Mouse (Mus musculus) heart, postnatal 0 days (tissue): Measurements from ENCODE around the gene Lctl.

Experiments
- CTCF ChIP-seq: IDR thresholded peaks from 2 replicates; pipeline ENCODE4 v1.5.1; 2016; ENCODE audit warnings: antibody characterized with exemption, control low read depth, low read depth
- EP300 ChIP-seq: IDR thresholded peaks from 2 replicates; pipeline ENCODE4 v1.6.1; 2016; ENCODE audit warnings: antibody characterized with exemption, low read depth

DNA sequence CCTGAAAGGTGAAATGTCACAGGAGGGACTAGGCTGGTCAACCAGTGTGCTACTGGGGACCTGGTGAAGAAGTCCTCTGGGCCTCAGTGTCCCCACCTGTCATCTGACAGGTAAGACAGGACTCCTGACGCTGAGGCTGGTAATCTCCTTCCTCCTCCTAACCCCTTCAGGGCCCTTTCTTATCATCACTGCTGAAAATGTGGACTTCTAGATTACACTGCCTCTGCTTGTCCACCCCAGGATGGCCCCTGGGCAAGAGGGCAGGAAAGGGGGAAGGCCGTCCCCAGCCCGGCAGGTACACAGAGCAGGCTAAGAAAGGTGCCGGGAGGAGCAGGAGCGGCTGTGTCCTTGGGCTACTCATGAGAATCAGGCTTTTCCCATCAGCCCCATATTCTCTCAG, 46.3 kb upstream of the Lctl start:
- TF ChIP-seq CTCF (no peak), EP300 (no peak)
